Comparison of ENCODE assay signal across 13 mouse cellular contexts in genomic region chr12:40568971-40569968, GRCm38 (mm10).
A peak's percentile ranks its signal among the peaks of the same experiment; 100 is the strongest.
DNase-seq lines count a peak whose midpoint lies in the region; ATAC-seq and TF ChIP-seq lines count a peak whose summit lies in the region.
"Had no signal": no experiment of that assay in that cellular context is flagged by ENCODE, and none has a peak within 500 bp of the region (broad histone marks: within the 10 kb centered on the region; RNA-seq: fewer than 3 reads in every experiment).

No protein-coding gene starts in this region.

- H3K36me3 ChIP-seq in midbrain, embryonic 13.5 days = no peaks in the 10 kb centered on the region
- H3K36me3 ChIP-seq in midbrain, embryonic 14.5 days (ENCODE audit: control insufficient read depth, insufficient read depth, low read length) = no peaks in the 10 kb centered on the region

- H3K4me2 ChIP-seq in midbrain, embryonic 13.5 days (replicated peaks) = no peak overlapping the region
- no peak overlapping the region for H3K4me2 ChIP-seq in midbrain, embryonic 14.5 days (ENCODE audit: low read length)

- H3K4me1 ChIP-seq in midbrain, embryonic 13.5 days (replicated peaks) = 0 out of 2 replicates have a peak, but pooled peaks cover 3% of the 10 kb centered on the region
- H3K4me1 ChIP-seq in midbrain, embryonic 14.5 days (ENCODE audit: control insufficient read depth, insufficient read depth, low read length) = peaks cover 4% of the 10 kb centered on the region; the same call in 1 of the 2 replicates
- H3K4me1 ChIP-seq: megakaryocyte, embryonic 14.5 days had no signal

- H3K9me3 ChIP-seq in midbrain, embryonic 13.5 days = no peaks in the 10 kb centered on the region
- H3K9me3 ChIP-seq in midbrain, embryonic 14.5 days (ENCODE audit: control insufficient read depth, low read length) = no peaks in the 10 kb centered on the region
- H3K9me3 ChIP-seq: megakaryocyte, embryonic 14.5 days had no signal

- no peak for TF ChIP-seq CTCF in gastrocnemius, adult 2 months (IDR thresholded peaks at IDR 0.05)
- no peak for TF ChIP-seq CTCF in layer of hippocampus, adult 2 months (conservative IDR thresholded peaks at IDR 0.05)

- H3K27ac ChIP-seq in gastrocnemius, adult 2 months = peak overlapping the region; percentile 2; the same call in 1 of the 2 replicates
- peak overlapping the region; percentile 50 for H3K27ac ChIP-seq in layer of hippocampus, adult 2 months
- no peak overlapping the region for H3K27ac ChIP-seq in midbrain, embryonic 13.5 days
- H3K27ac ChIP-seq in midbrain, embryonic 14.5 days (replicated peaks; ENCODE audit: low read depth, low read length) = no peak overlapping the region
- H3K27ac ChIP-seq: heart, adult 2 months had no signal

- no peak for DNase-seq in gastrocnemius, adult 2 months
- DNase-seq in gastrocnemius, postnatal 4 days (ENCODE audit: low spot score in 2 of 2) = no peak
- peak in 1 of 2 experiments; percentile 41 for DNase-seq in layer of hippocampus, adult 2 months (ENCODE audit: low spot score in 2 of 2)
- no peak for DNase-seq in layer of hippocampus, postnatal 25 days (ENCODE audit: extremely low spot score in 1 of 2, low spot score in 1 of 2)
- peak; percentile 12 to 39 for DNase-seq in adrenal gland, postnatal 36 days
- peak; percentile 42 to 61 for DNase-seq in kidney, postnatal 36 days
- no peak for DNase-seq in midbrain, embryonic 14.5 days
- DNase-seq: cerebellum, adult 8-10 months; heart, adult 2 months had no signal

- H3K9ac ChIP-seq in midbrain, embryonic 13.5 days (replicated peaks) = no peak overlapping the region
- H3K9ac ChIP-seq in midbrain, embryonic 14.5 days (replicated peaks; ENCODE audit: low read length) = no peak overlapping the region

- H3K4me3 ChIP-seq in gastrocnemius, adult 2 months = no peak overlapping the region
- H3K4me3 ChIP-seq in layer of hippocampus, adult 2 months = no peak overlapping the region
- no peak overlapping the region for H3K4me3 ChIP-seq in midbrain, embryonic 13.5 days (replicated peaks)
- H3K4me3 ChIP-seq in midbrain, embryonic 14.5 days (replicated peaks; ENCODE audit: low read depth, low read length) = no peak overlapping the region
- H3K4me3 ChIP-seq: heart, adult 2 months; megakaryocyte, embryonic 14.5 days had no signal

- no peaks in the 10 kb centered on the region for H3K27me3 ChIP-seq in midbrain, embryonic 13.5 days
- H3K27me3 ChIP-seq in midbrain, embryonic 14.5 days (ENCODE audit: control insufficient read depth, insufficient read depth, low read length) = no peaks in the 10 kb centered on the region

- intact Hi-C loops in gastrocnemius, adult 2 months (cut with DNase I) = no loop called here

- WGBS in midbrain, embryonic 13.5 days = 81% methylated on average over 9 of the region's 9 CpGs
- WGBS in midbrain, embryonic 14.5 days = 78% methylated on average over 9 of the region's 9 CpGs

- ATAC-seq in midbrain, embryonic 13.5 days = no peak
- no peak for ATAC-seq in midbrain, embryonic 14.5 days (ENCODE audit: low FRiP score, low TSS enrichment)
- ATAC-seq: CD4-positive, CD25-positive, alpha-beta regulatory T cell, adult 4 months; inflammation-experienced regulatory T-cells, adult 6 months had no signal

Comparison
In these comparisons a context has a peak if more than half of its experiments do, and no peak if none do; other contexts are left out.
1. DNase-seq: peak in adrenal gland, postnatal 36 days (2 of 2) and kidney, postnatal 36 days (2 of 2); none in gastrocnemius, adult 2 months (single experiment), gastrocnemius, postnatal 4 days (0 of 2), layer of hippocampus, postnatal 25 days (0 of 2) and midbrain, embryonic 14.5 days (single experiment).
2. H3K27ac ChIP-seq: peak in gastrocnemius, adult 2 months (single experiment) and layer of hippocampus, adult 2 months (single experiment); none in midbrain, embryonic 13.5 days (single experiment) and midbrain, embryonic 14.5 days (single experiment).